Mouse (Mus musculus): ENCODE measurements around the gene B4galt3. TPM values are rescaled to one million over a fixed set of nuclear protein-coding genes. Genes with fewer than 3 reads are reported as not detected.

Gene B4galt3
- total and polyA plus RNA-seq, 3 experiments, result 16.8 to 33.1 TPM; not detected in 1

- DNase-seq (ENCODE audit: low read depth, low spot score), result no peak
- Histone ChIP-seq H3K79me2 (ENCODE audit: control insufficient read depth, insufficient read depth, low read length, poor library complexity) (peaks cover 14% of the 10 kb centered on the region), H3K9me3 (replicated peaks; ENCODE audit: insufficient read depth, low read length) (no peaks in the 10 kb centered on the region), H3K27me3 (ENCODE audit: control insufficient read depth in 1 of 2, insufficient read depth in 2 of 2, low read length in 2 of 2) (no peaks in the 10 kb centered on the region; a peak in 1 of 4 replicates), H3K4me1 (ENCODE audit: control insufficient read depth in 1 of 2, insufficient read depth in 2 of 2, low read length in 2 of 2) (peaks cover 0 to 9% of the 10 kb centered on the region in 2 experiments; a peak in 3 of 4 replicates), H3K9ac (ENCODE audit: control insufficient read depth, low read depth, low read length, poor library complexity, severe bottlenecking) (no peak overlapping the region), H3K27ac (ENCODE audit: control insufficient read depth, low read depth, low read length) (no peak overlapping the region), H3K4me3 (ENCODE audit: control insufficient read depth in 1 of 2, insufficient read depth in 1 of 2, low read depth in 2 of 2, low read length in 2 of 2) (peak overlapping the region in 1 of 2 experiments; percentile 83; a peak in 3 of 4 replicates), H3K36me3 (ENCODE audit: control insufficient read depth in 1 of 2, insufficient read depth in 2 of 2, low read length in 2 of 2) (peaks cover 0 to 14% of the 10 kb centered on the region in 2 experiments; a peak in 2 of 4 replicates)
- TF ChIP-seq SMC3 (IDR thresholded peaks at IDR 0.05; ENCODE audit: low read depth, low read length), result no peak
- no peak for TF ChIP-seq TBP (IDR thresholded peaks at IDR 0.05; ENCODE audit: low read depth, low read length)
- no peak for TF ChIP-seq TAL1 (IDR thresholded peaks at IDR 0.05; ENCODE audit: low read length)
- no peak for TF ChIP-seq POLR2AphosphoS5 (IDR thresholded peaks at IDR 0.05; ENCODE audit: borderline replicate concordance, low read depth, low read length)
- 0 out of 2 replicates have a peak, but pooled peaks have one; percentile 5 for TF ChIP-seq CHD1 (IDR thresholded peaks at IDR 0.05; ENCODE audit: low read depth, low read length)
These were observed 23.2 kb downstream of the B4galt3 start for GRCm38 (mm10) chr1:171293351-171293750.

DNA sequence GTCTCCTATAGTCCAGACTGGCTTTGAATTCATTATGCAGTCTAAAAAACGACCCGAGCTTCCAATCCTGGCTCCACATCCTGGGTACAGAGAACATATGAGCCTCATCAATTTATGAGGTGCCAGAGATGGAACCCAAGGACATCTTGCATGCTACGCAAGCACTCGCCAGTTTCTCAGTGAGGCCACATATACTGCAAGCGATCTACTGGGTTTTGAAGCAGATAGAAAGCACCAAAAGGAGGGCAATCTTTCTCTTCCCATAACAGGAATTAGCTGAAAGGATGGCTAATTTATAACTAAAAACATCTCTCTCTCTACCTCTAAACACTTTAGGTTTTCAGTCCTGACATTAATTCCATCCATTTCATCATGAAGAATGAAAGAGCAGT is 23.8 kb downstream of the B4galt3 start:
- no peaks in the 10 kb centered on the region for H3K9me3 ChIP-seq (replicated peaks; ENCODE audit: insufficient read depth, low read length)
- TF ChIP-seq NELFE (IDR thresholded peaks at IDR 0.05; ENCODE audit: low read depth, low read length) (no peak), CHD1 (IDR thresholded peaks at IDR 0.05; ENCODE audit: low read depth, low read length) (0 out of 2 replicates have a peak, but pooled peaks have one; percentile 19)
- peaks cover 14% of the 10 kb centered on the region for H3K79me2 ChIP-seq (ENCODE audit: control insufficient read depth, insufficient read depth, low read length, poor library complexity)
- H3K4me3 ChIP-seq (ENCODE audit: control insufficient read depth in 1 of 2, insufficient read depth in 1 of 2, low read depth in 2 of 2, low read length in 2 of 2), result peak overlapping the region; percentile 83 to 100
- H3K27ac ChIP-seq (ENCODE audit: control insufficient read depth, low read depth, low read length), result peak overlapping the region; percentile 99; the same call in 1 of the 2 replicates
- DNase-seq (ENCODE audit: low read depth, low spot score), result peak; percentile 62
- peaks cover 0 to 9% of the 10 kb centered on the region in 2 experiments; a peak in 3 of 4 replicates for H3K4me1 ChIP-seq (ENCODE audit: control insufficient read depth in 1 of 2, insufficient read depth in 2 of 2, low read length in 2 of 2)
- H3K9ac ChIP-seq (ENCODE audit: control insufficient read depth, low read depth, low read length, poor library complexity, severe bottlenecking), result peak overlapping the region; percentile 99
- peaks cover 0 to 14% of the 10 kb centered on the region in 2 experiments; a peak in 2 of 4 replicates for H3K36me3 ChIP-seq (ENCODE audit: control insufficient read depth in 1 of 2, insufficient read depth in 2 of 2, low read length in 2 of 2)
- H3K27me3 ChIP-seq (ENCODE audit: control insufficient read depth in 1 of 2, insufficient read depth in 2 of 2, low read length in 2 of 2), result no peaks in the 10 kb centered on the region; a peak in 1 of 4 replicates

DNA sequence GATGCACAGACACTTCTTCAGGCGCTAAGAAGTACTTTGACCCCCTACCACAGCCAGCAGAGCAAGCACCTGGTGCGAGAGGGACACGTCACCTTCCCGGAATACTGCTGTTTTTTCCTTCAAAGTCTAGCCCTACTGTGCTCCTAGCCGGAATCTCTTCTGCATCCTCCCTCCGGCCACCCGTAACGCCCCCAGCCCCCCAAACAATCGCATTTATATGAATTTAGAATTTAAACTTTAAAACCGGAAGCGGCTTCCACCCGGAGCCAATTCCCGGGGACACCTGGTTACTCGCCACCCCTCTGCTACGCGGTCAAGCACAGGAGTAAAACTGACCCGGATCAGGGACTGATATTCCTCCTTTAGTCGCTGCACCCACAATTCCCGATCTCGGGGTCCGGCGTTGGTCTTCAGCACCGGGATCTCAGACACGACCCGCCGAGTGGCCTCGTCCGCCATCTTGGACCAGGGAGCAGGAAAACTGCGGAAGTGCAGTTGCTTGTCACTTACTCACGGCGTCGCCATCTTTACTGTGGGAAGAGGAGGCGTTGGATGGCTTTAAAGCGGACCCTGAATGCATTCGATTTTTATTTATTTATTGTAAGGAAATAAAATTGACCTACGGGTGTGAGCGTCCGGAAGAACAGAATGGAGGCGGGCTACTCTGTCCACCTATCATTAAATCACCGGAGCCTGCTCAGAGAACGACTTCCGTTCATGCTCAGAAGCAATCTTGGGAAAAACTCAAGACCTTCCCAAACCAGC is 24.4 kb downstream of the B4galt3 start, which contains the start of gene Ufc1:
TSS of gene Ufc1 (minus strand) at position 727 of the 765 bp plus-strand sequence.
- Histone ChIP-seq H3K36me3 (ENCODE audit: control insufficient read depth in 1 of 2, insufficient read depth in 2 of 2, low read length in 2 of 2) (peaks cover 0 to 14% of the 10 kb centered on the region in 2 experiments; a peak in 2 of 4 replicates), H3K9me3 (replicated peaks; ENCODE audit: insufficient read depth, low read length) (no peaks in the 10 kb centered on the region), H3K4me1 (ENCODE audit: control insufficient read depth in 1 of 2, insufficient read depth in 2 of 2, low read length in 2 of 2) (peaks cover 0 to 9% of the 10 kb centered on the region in 2 experiments; a peak in 3 of 4 replicates), H3K4me3 (ENCODE audit: control insufficient read depth in 1 of 2, insufficient read depth in 1 of 2, low read depth in 2 of 2, low read length in 2 of 2) (peak within 1 kb of the TSS; percentile 83 to 100), H3K27ac (ENCODE audit: control insufficient read depth, low read depth, low read length) (peak within 1 kb of the TSS; percentile 99), H3K79me2 (ENCODE audit: control insufficient read depth, insufficient read depth, low read length, poor library complexity) (peaks cover 14% of the 10 kb centered on the region), H3K27me3 (ENCODE audit: control insufficient read depth in 1 of 2, insufficient read depth in 2 of 2, low read length in 2 of 2) (no peaks in the 10 kb centered on the region; a peak in 1 of 4 replicates), H3K9ac (ENCODE audit: control insufficient read depth, low read depth, low read length, poor library complexity, severe bottlenecking) (peak within 1 kb of the TSS; percentile 99)
- DNase-seq (ENCODE audit: low read depth, low spot score), result peak; percentile 93
- peak; percentile 49 for TF ChIP-seq TCF12 (IDR thresholded peaks at IDR 0.05; ENCODE audit: low read depth, low read length)
- 0 out of 2 replicates have a peak, but pooled peaks have one; percentile 29 for TF ChIP-seq MAX (IDR thresholded peaks at IDR 0.05; ENCODE audit: low read length)
- TF ChIP-seq KAT2A (conservative IDR thresholded peaks at IDR 0.05; ENCODE audit: low read depth, low read length), result peak; percentile 36; the same call in 1 of the 2 replicates
- TF ChIP-seq MEF2A (IDR thresholded peaks at IDR 0.05; ENCODE audit: extremely low read depth, insufficient replicate concordance, low read depth, low read length, poor library complexity, severe bottlenecking), result no peak
- TF ChIP-seq ZMIZ1 (IDR thresholded peaks at IDR 0.05; ENCODE audit: low read depth, low read length), result 0 out of 2 replicates have a peak, but pooled peaks have one; percentile 6
- TF ChIP-seq RCOR1 (IDR thresholded peaks at IDR 0.05; ENCODE audit: low read depth, low read length), result no peak
- no peak for TF ChIP-seq POLR2AphosphoS5 (IDR thresholded peaks at IDR 0.05; ENCODE audit: borderline replicate concordance, low read depth, low read length)
- TF ChIP-seq NRF1 (IDR thresholded peaks at IDR 0.05; ENCODE audit: insufficient read depth, low read depth, low read length, poor library complexity, severe bottlenecking), result peak; percentile 62
- TF ChIP-seq HCFC1 (IDR thresholded peaks at IDR 0.05; ENCODE audit: low read depth, low read length), result peak; percentile 87
- TF ChIP-seq ELF1 (IDR thresholded peaks at IDR 0.05; ENCODE audit: low read depth, low read length), result peak; percentile 87
- peak; percentile 51; the same call in 1 of the 2 replicates for TF ChIP-seq POLR2AphosphoS2 (IDR thresholded peaks at IDR 0.05; ENCODE audit: low read length)
- TF ChIP-seq GABPA (IDR thresholded peaks at IDR 0.05; ENCODE audit: low read depth, low read length), result no peak
- peak; percentile 45; the same call in 1 of the 2 replicates for TF ChIP-seq E2F4 (IDR thresholded peaks at IDR 0.05; ENCODE audit: borderline replicate concordance, low read depth, low read length)
- TF ChIP-seq MXI1 (IDR thresholded peaks at IDR 0.05; ENCODE audit: low read depth, low read length), result no peak; the same call in none of the 2 replicates
- TF ChIP-seq TBP (IDR thresholded peaks at IDR 0.05; ENCODE audit: low read depth, low read length), result peak; percentile 82
- TF ChIP-seq EP300 (IDR thresholded peaks at IDR 0.05; ENCODE audit: low read depth in 1 of 2, low read length in 2 of 2), result peak in 1 of 2 experiments; percentile 32; a peak in 1 of 4 replicates
- peak; percentile 55; the same call in 1 of the 2 replicates for TF ChIP-seq MAZ (IDR thresholded peaks at IDR 0.05; ENCODE audit: low read depth, low read length)
- 0 out of 2 replicates have a peak, but pooled peaks have one; percentile 38 for TF ChIP-seq NELFE (IDR thresholded peaks at IDR 0.05; ENCODE audit: low read depth, low read length)
- TF ChIP-seq CHD1 (IDR thresholded peaks at IDR 0.05; ENCODE audit: low read depth, low read length), result 0 out of 2 replicates have a peak, but pooled peaks have one; percentile 10
